Mouse (Mus musculus): ENCODE measurements around the gene Lrrc8b. TPM values are rescaled to one million over a fixed set of nuclear protein-coding genes. Genes with fewer than 3 reads are reported as not detected.
A peak's percentile ranks its signal among the peaks of the same experiment; 100 is the strongest.

Lrrc8b gene
- polyA plus RNA-seq, 1 experiment from 2014 or later = 11.3 TPM

DNA sequence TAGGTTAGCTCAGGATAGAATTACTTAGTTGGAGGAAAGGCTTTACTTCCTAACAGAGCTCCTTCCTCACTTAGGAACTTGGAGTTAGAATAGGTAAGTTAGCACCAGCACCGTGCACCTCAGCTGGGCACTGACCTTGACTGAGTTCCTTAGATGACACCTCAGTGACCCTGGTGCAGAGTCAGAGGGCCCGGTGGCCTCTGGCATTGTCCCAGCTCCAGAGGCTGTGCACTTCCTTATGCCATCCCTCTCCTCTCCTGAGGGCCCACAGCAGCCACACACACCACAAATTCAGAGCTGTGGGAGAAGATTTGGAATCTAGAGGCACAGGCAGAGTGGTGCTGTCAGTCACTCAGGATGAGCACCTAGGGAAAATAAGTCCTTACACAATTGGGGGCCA lies 68.1 kb downstream of the Lrrc8b start:
- DNase-seq (no peak), ATAC-seq (ENCODE audit: insufficient read depth) (no peak)
- Histone ChIP-seq H3K9ac (no peak overlapping the region), H3K4me2 (no peak overlapping the region), H3K36me3 (ENCODE audit: insufficient read depth) (peaks cover 12% of the 10 kb centered on the region; the same call in 1 of the 2 replicates), H3K4me3 (ENCODE audit: low read depth, low read length) (no peak overlapping the region), H3K27ac (ENCODE audit: low read depth) (no peak overlapping the region), H3K9me3 (ENCODE audit: low read depth, low read length) (no peaks in the 10 kb centered on the region), H3K27me3 (ENCODE audit: insufficient read depth, low read length) (no peaks in the 10 kb centered on the region), H3K4me1 (ENCODE audit: insufficient read depth) (no peaks in the 10 kb centered on the region)
- 73% methylated on average over 2 of the region's 2 CpGs for WGBS
- no peak for TF ChIP-seq CTCF (IDR thresholded peaks at IDR 0.05; ENCODE audit: low read depth)

DNA sequence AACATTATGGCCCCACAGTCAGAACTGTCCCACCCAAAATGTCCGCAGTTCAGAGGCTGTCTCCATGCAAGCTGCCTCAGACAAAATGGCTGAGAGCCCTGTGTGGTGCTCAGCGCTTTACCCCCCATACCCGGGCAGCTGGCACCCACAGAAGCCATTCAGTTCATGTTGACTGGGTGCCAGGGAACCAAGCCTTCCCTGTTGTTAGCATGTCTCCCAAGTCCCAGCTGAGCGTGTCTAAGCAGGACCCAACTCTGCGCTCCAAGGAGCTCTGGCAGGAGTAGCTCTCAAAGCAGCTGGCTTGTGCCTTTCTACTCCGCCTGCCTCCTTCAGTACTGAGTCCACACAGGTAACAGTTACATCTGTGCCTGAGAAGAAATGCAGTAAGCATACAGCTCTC lies 68.7 kb downstream of the Lrrc8b start:
- Histone ChIP-seq H3K4me3 (ENCODE audit: low read depth, low read length) (no peak overlapping the region), H3K4me2 (no peak overlapping the region), H3K27ac (ENCODE audit: low read depth) (no peak overlapping the region), H3K4me1 (ENCODE audit: insufficient read depth) (no peaks in the 10 kb centered on the region), H3K9ac (no peak overlapping the region), H3K9me3 (ENCODE audit: low read depth, low read length) (no peaks in the 10 kb centered on the region), H3K27me3 (ENCODE audit: insufficient read depth, low read length) (no peaks in the 10 kb centered on the region), H3K36me3 (ENCODE audit: insufficient read depth) (peaks cover 12% of the 10 kb centered on the region; the same call in 1 of the 2 replicates)
- ATAC-seq (ENCODE audit: insufficient read depth) = no peak
- 93% methylated on average over 6 of the region's 6 CpGs for WGBS
- DNase-seq = no peak
- TF ChIP-seq CTCF (IDR thresholded peaks at IDR 0.05; ENCODE audit: low read depth) = no peak

DNA sequence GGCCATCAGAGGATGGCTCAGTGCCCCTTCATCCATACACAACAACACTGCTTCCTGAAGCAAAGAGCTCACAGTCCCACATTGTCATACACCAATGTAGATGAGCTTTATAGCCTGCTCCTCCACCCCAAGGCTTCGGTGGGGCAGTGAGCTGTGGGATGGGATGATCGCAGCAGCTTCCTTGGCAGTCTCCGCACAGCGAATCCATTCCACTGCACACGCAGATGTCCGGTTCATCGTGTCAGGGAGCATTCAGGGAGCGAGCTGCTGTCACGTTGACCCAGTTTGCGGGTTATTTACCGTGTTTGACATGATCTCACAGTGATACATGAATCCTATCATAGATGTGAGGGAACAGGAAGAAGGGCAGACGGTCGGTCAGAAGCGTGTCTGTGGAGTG lies 69.3 kb downstream of the Lrrc8b start:
- H3K27me3 ChIP-seq (ENCODE audit: insufficient read depth, low read length) = no peaks in the 10 kb centered on the region
- H3K9me3 ChIP-seq (ENCODE audit: low read depth, low read length) = no peaks in the 10 kb centered on the region
- no peaks in the 10 kb centered on the region for H3K4me1 ChIP-seq (ENCODE audit: insufficient read depth)
- H3K27ac ChIP-seq (ENCODE audit: low read depth) = no peak overlapping the region
- peaks cover 12% of the 10 kb centered on the region; the same call in 1 of the 2 replicates for H3K36me3 ChIP-seq (ENCODE audit: insufficient read depth)
- no peak overlapping the region for H3K4me3 ChIP-seq (ENCODE audit: low read depth, low read length)
- ATAC-seq (ENCODE audit: insufficient read depth) (no peak), DNase-seq (no peak)
- H3K9ac ChIP-seq = no peak overlapping the region
- WGBS = 92% methylated on average over 14 of the region's 14 CpGs
- TF ChIP-seq CTCF (IDR thresholded peaks at IDR 0.05; ENCODE audit: low read depth) = no peak
- H3K4me2 ChIP-seq = no peak overlapping the region

DNA sequence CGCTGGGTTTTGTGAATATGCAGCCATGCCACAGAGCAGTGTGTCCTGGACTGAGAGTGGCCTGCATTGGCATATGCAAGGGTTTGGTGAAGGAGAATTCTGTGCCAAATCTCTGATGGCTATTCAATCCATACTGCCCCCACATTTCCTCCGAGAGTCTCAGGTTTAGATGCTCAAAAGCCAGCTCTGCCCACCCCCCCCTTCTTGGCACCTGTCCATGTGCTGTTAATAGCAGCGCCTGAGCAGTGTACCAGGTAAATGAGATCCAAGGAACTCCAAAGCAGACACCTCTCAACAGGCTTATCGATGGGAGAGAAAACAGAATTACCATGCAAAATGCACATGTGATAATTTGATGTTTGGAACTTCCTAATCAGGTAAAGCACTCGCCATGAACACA lies 74.6 kb downstream of the Lrrc8b start:
- H3K27ac ChIP-seq (ENCODE audit: low read depth) = no peak overlapping the region
- no peaks in the 10 kb centered on the region for H3K9me3 ChIP-seq (ENCODE audit: low read depth, low read length)
- DNase-seq = no peak
- H3K36me3 ChIP-seq (ENCODE audit: insufficient read depth) = no peaks in the 10 kb centered on the region
- ATAC-seq (ENCODE audit: insufficient read depth) = no peak
- H3K4me3 ChIP-seq (ENCODE audit: low read depth, low read length) = no peak overlapping the region
- no peak for TF ChIP-seq CTCF (IDR thresholded peaks at IDR 0.05; ENCODE audit: low read depth)
- H3K9ac ChIP-seq = no peak overlapping the region
- H3K4me1 ChIP-seq (ENCODE audit: insufficient read depth) = no peaks in the 10 kb centered on the region
- WGBS = 82% methylated on average over 5 of the region's 5 CpGs
- H3K4me2 ChIP-seq = no peak overlapping the region
- no peaks in the 10 kb centered on the region for H3K27me3 ChIP-seq (ENCODE audit: insufficient read depth, low read length)

DNA sequence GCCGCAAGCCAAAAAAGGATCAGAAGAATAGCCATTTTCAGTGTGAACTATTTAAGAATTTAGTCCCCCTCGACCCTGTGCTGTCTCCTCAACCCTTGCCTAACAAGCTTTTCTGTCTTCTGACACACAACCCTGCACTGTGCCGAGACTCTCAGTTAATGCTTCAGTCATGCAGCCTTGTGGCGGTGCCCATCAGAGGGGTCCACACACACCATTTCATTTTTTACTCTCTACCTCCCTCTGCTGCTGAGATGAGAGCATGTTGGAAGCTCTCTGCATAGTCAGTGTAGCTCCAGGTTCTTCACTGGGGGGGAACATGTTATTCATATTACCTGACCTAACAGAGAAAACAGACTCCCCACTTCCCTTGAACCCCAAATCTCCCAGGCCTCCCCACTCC lies 75.8 kb downstream of the Lrrc8b start:
- TF ChIP-seq CTCF (IDR thresholded peaks at IDR 0.05; ENCODE audit: low read depth) = peak; percentile 66
- no peaks in the 10 kb centered on the region for H3K4me1 ChIP-seq (ENCODE audit: insufficient read depth)
- H3K9ac ChIP-seq = no peak overlapping the region
- ATAC-seq (ENCODE audit: insufficient read depth) (no peak), DNase-seq (peak; percentile 63)
- no peak overlapping the region for H3K4me2 ChIP-seq
- H3K9me3 ChIP-seq (ENCODE audit: low read depth, low read length) = no peaks in the 10 kb centered on the region
- no peak overlapping the region for H3K4me3 ChIP-seq (ENCODE audit: low read depth, low read length)
- H3K36me3 ChIP-seq (ENCODE audit: insufficient read depth) = no peaks in the 10 kb centered on the region
- WGBS = 63% methylated on average over 4 of the region's 4 CpGs
- H3K27me3 ChIP-seq (ENCODE audit: insufficient read depth, low read length) = no peaks in the 10 kb centered on the region
- H3K27ac ChIP-seq (ENCODE audit: low read depth) = no peak overlapping the region

DNA sequence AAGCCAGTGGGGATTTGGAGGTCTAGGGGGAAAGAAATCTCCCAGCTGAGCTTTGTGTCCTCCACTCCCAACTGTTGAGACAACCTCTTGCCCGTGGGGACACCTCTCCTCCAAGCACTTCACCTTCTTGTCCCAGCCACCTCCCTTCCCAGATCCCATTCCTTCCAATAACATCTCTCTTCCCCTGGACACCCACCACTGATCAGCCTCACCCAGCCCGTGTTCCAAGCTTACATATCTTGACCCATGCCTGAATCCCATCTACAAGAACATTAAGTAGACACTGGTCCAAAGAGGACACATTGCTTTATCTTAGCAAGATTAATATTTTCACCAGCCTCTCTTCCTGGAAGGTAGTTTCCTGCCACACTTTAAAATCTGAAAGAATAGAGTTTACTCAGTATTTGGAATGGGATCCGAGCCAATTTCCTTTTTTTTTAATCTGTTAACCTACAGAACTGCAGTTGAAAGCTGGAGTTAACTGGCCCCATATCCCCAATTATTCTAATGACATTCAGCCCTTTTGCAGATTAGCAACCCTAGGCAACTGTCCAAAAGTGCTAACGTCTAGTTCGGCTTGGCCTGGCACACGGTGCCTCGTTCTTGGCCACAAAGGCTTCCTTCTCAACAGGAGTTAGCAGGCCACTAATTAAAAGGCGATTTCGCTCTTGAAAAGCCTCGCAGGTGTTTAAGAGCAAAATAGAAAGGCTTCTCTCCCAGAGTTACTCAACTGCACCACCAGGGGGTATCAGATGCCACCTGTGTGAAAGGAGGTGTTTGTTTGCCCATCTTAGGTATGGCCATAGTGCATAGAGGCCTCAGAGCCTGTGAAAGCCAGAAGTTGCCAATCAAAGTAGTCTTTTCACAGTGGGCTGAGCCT lies 77.0 kb downstream of the Lrrc8b start:
- Histone ChIP-seq H3K4me2 (no peak overlapping the region), H3K27ac (ENCODE audit: low read depth) (no peak overlapping the region), H3K27me3 (ENCODE audit: insufficient read depth, low read length) (no peaks in the 10 kb centered on the region), H3K4me3 (ENCODE audit: low read depth, low read length) (no peak overlapping the region), H3K36me3 (ENCODE audit: insufficient read depth) (no peaks in the 10 kb centered on the region), H3K4me1 (ENCODE audit: insufficient read depth) (no peaks in the 10 kb centered on the region), H3K9ac (no peak overlapping the region), H3K9me3 (ENCODE audit: low read depth, low read length) (no peaks in the 10 kb centered on the region)
- peak; percentile 61 for TF ChIP-seq CTCF (IDR thresholded peaks at IDR 0.05; ENCODE audit: low read depth)
- peak; percentile 57 for DNase-seq
- no peak for ATAC-seq (ENCODE audit: insufficient read depth)
- WGBS = 43% methylated on average over 10 of the region's 10 CpGs

DNA sequence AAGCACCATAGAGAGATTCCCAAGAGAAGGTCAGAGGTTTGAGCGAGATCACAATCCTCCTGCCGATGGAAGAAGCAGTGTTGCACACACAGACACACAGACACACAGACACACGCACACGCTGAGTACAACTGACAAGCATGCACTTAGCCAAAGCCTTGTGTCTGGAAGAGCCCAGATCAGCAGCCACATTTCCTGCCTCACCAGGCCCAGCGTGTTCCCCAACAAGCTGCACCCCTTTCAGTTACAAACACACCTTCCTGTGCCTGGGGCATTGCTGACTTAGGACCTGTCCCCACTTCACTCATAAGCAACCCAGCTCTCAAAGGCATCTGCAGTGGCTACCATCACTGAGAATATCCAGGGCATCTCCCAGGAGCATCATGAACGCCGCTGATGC lies 77.8 kb downstream of the Lrrc8b start:
- no peaks in the 10 kb centered on the region for H3K4me1 ChIP-seq (ENCODE audit: insufficient read depth)
- H3K27ac ChIP-seq (ENCODE audit: low read depth) = no peak overlapping the region
- no peak overlapping the region for H3K4me2 ChIP-seq
- WGBS = 91% methylated on average over 7 of the region's 7 CpGs
- no peaks in the 10 kb centered on the region for H3K36me3 ChIP-seq (ENCODE audit: insufficient read depth)
- H3K9ac ChIP-seq = no peak overlapping the region
- H3K27me3 ChIP-seq (ENCODE audit: insufficient read depth, low read length) = no peaks in the 10 kb centered on the region
- no peak for TF ChIP-seq CTCF (IDR thresholded peaks at IDR 0.05; ENCODE audit: low read depth)
- no peaks in the 10 kb centered on the region for H3K9me3 ChIP-seq (ENCODE audit: low read depth, low read length)
- H3K4me3 ChIP-seq (ENCODE audit: low read depth, low read length) = no peak overlapping the region
- DNase-seq (no peak), ATAC-seq (ENCODE audit: insufficient read depth) (no peak)

All from lung, embryonic 14.5 days (tissue).